Mouse (Mus musculus) gastrocnemius, adult 18-20 months (tissue): Measurements from ENCODE around the gene Npvf. TPM values are rescaled to one million over a fixed set of nuclear protein-coding genes. Genes with fewer than 3 reads are reported as not detected.
A peak's percentile ranks its signal among the peaks of the same experiment; 100 is the strongest.

Source experiments
- DNase-seq: peaks from one replicate; pipeline ENCODE4 v3.0.0; 2021; ENCODE audit warnings: low spot score
- long read RNA-seq, 2 experiments: library from polyadenylated mRNA; stranded (forward); transcript quantifications; one replicate each; pipeline ENCODE4 v2.0.0; 2021
- total RNA-seq, 2 experiments: library from RNA; stranded (reverse); gene quantifications; 2 replicates each; pipeline ENCODE4 v1.2.3; 2021

Npvf gene
- not detected for total RNA-seq
- long read RNA-seq, experiment 1 = 0 reads
- long read RNA-seq, experiment 2 = 0 reads

DNA sequence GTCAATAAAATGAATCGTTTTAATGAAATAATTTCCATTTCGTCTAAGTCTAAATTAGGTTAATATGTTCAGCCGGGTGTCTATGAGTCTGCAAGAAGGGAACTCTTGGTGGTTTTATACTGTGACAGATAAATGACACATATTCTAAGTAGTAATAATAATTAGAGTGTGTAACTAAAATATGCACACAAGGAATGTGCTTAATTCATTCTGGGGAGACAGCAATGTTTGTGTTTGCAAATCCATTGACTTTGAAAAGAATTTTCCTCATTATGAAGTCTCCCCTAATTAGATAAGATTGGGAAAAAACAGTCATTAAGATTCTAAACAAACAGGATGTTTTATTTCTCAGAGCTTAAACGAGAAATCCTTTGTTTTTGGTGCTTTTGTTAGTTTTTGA, at the start of gene Npvf:
Gene Npvf, minus strand, starts transcription at position 84 of the 400 bp plus-strand sequence.
- no peak for DNase-seq

- no peak for DNase-seq
These were observed 35.0 kb upstream of the Npvf start for GRCm38 (mm10) chr6:50689121-50689815.

DNA sequence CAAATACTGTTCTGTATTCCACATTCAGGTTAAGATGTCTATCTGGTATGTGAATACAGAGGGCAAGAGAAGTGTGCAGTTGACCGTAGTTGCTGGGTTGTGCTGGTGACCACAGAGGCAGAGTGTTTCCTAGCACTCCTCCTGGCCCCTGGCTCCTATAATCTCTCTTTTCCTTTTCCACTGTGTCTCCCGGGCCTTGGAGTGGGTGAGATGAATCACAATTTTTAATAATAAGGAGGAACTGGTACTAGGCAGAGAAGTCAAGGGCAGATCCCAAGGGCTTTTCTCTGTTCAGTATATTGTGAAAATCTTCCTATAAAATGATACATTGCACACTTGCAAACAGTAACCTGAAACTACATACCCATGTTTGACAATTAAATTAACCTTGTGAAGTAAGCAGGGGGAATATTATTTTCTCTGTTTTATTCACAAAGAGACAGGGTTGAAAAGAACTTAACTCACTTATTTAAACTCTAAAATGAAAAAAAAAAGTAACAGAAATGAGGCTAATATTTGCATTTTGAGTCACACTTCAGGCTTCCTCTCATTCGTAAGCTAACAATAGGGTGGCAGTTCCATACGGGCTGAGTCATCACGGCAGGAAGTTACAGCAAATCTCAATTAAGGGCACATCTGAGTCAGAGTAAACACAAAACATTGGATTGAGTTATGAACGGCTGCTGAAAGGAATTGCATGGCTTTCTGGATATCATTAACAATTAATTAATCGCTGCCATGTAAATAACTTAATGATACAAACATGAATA, 30.6 kb upstream of the Npvf start:
- no peak for DNase-seq

GRCm38 (mm10) chr6:50681491-50681890, 27.3 kb upstream of the Npvf start:
- DNase-seq = no peak

- no peak for DNase-seq
These were observed 26.3 kb upstream of the Npvf start for GRCm38 (mm10) chr6:50680224-50681215.

DNA sequence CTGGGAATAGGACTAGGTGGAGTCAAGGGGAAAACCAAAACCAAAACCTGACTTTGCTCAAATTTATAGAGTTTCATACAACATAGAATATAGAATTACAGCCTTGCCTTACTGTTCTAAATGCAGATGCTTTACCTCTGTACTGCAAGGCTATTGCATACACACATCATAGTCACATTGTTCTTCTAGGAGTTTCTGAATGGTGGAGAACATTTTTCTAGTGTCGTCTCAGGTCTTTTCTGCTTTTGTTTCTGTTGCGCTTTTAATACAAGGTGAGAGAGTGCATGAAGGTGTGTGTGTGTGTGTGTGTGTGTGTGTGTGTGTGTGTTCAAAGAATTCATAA, 25.2 kb upstream of the Npvf start:
- DNase-seq = no peak

DNA sequence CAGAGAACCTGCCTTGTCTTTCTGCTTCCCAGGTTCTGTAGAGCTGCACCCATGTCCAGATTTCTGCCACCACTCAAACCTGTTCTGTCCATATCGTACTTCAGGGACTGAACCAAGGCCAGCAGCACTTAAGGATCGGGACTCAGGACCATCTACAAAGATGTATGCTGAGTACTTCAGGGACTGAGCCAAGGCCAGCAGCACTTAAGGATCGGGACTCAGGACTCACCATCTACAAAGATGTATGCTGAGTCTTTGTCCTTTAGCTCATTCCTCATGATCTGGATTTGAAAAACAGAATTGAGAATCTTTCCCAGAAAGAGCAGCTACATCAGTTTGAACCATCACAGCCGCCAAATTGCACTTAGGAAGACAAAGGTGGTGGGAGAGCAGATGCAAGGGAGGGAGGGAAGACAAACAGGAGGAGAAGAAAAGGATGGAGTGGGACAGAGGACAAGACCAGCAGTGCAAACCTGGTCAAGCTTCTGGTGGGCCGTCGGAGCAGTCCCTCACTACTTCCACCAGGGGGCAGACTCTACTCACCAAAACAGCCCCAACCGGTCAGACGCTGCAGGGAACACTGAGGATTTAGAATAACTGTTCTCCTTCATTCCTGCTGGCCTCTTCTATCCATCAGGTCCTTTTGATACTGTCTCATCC, 24.7 kb upstream of the Npvf start:
- DNase-seq = peak; percentile 72

GRCm38 (mm10) chr6:50671191-50671590, 17.0 kb upstream of the Npvf start:
- DNase-seq = no peak

DNA sequence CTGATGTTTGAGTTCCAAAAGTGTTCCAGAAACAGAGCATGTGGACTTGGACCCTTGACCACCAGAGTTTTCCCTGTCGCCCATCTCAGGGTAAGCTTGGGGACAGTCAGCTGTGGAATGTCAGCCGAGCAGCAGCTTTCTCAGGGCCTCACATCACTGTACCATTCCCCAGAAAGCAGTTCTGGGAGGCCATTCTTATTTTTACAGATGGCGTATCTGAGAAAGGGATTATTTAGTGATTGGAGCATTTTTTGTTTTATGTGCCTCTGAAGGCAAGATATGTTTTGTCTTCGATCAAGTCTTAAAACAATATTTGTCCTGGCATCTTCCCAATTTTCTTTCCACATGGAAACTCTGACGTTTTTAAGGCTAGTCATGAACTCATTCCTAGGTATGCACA, 12.7 kb upstream of the Npvf start:
- DNase-seq = no peak

- DNase-seq = no peak
These were observed 10.8 kb upstream of the Npvf start for GRCm38 (mm10) chr6:50665020-50665419.

DNA sequence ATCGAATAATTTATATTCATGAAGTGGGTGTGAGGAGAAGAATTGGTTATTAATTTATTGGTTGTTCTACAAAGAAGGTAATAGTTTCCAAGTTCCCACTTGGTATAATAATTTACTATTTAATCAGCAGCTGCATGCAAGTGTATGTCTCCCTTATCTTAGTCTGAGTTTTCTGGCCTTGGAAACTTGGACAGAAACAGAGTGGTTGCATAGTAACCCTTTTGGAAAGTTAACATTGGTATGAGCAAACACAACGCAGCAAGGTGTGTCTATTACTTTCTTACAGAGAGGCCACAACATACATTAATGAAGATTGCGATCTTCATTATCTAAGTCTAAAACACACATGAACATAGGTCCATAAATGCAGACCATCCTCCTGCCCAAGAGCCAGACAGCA, 10.0 kb upstream of the Npvf start:
- no peak for DNase-seq

GRCm38 (mm10) chr6:50662925-50663583, 8.8 kb upstream of the Npvf start:
- DNase-seq = no peak

- DNase-seq = no peak
These were observed 7.5 kb upstream of the Npvf start for GRCm38 (mm10) chr6:50661729-50662128.

GRCm38 (mm10) chr6:50658466-50658865, 4.2 kb upstream of the Npvf start:
- no peak for DNase-seq

DNA sequence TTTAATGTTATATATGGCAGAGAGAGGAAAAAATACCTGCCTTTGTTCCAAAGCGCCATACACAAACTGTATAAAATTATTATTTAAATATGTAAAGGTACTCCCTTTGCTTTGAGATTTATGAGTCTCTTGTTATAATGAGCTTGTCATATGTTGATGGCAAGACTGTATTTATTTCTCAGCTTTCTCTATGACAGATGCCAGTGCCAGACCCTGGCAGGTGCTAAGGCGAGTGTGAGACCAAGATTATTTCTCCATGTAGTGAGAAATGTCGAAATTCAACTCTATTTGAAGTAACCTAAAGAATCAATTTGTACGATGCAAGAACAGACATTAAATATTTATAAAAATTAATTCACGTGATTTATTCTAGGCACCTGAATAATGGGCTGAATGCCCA, 3.8 kb upstream of the Npvf start:
- no peak for DNase-seq

GRCm38 (mm10) chr6:50656426-50656825, 2.2 kb upstream of the Npvf start:
- no peak for DNase-seq

- peak; percentile 13 for DNase-seq
These were observed 1.7 kb upstream of the Npvf start for GRCm38 (mm10) chr6:50655925-50656324.

GRCm38 (mm10) chr6:50647656-50648055, 6.6 kb downstream of the Npvf start:
- DNase-seq = no peak

DNA sequence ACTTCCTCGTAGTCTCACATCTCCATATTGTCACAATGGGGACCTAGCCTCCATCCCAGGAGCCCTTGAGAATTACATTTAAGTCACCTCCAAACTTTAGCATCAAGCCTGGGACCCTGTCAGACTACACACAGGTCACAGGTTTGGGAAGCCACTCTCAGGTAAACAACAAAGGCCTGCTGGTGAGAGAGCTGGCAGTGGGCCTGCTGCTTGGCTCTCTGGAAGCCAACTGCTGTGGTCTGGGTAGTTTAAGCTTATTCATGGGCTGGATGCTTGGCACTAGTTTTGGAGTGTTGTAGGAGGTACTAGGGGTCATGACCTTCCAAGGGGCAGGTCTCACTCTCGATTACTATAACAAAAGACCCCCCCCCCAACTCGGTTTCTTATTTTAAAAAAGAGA, 7.6 kb downstream of the Npvf start:
- no peak for DNase-seq

DNA sequence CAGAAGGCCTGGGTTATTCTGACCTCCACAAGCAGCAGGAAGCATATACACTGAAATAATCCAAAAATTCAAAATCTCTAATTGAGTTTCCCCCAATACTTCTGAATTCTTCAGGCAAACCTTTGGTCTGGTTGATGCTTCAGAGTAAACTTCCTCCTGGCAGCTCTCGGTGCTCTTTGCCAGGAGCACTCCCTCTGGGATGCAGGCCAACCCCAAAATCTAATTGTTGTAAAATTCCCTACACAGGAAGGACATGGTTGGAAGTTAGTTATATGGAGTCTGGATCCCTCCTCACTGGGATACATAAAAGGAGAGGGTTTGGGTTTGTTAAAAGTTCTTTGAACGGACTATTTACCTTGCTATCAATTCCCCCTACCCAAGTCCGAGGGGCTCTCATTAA, 9.5 kb downstream of the Npvf start:
- no peak for DNase-seq

- no peak for DNase-seq
These were observed 12.3 kb downstream of the Npvf start for GRCm38 (mm10) chr6:50641898-50642297.
